In genomic region chr8:108692669-108693665, GRCm38 (mm10) we compare ENCODE assay signal across 9 mouse cellular contexts.
DNase-seq lines count a peak whose midpoint lies in the region; ATAC-seq and TF ChIP-seq lines count a peak whose summit lies in the region.
"Had no signal": no experiment of that assay in that cellular context is flagged by ENCODE, and none has a peak within 500 bp of the region (broad histone marks: within the 10 kb centered on the region; RNA-seq: fewer than 3 reads in every experiment).

No protein-coding gene starts in this region.

- H3K4me3 ChIP-seq in forebrain, embryonic 10.5 days, result peak overlapping the region; percentile 47
- no peak overlapping the region for H3K4me3 ChIP-seq in forebrain, postnatal 0 days (ENCODE audit: low read depth, low read length)
- no peak overlapping the region for H3K4me3 ChIP-seq in lung, embryonic 16.5 days (ENCODE audit: low read length)
- H3K4me3 ChIP-seq in limb, embryonic 11.5 days (ENCODE audit: low read depth, low read length), result no peak overlapping the region
- H3K4me3 ChIP-seq in neural tube, embryonic 13.5 days, result no peak overlapping the region

- ATAC-seq in forebrain, postnatal 0 days, result no peak
- ATAC-seq in lung, embryonic 16.5 days (ENCODE audit: low read depth), result no peak
- no peak for ATAC-seq in limb, embryonic 11.5 days (ENCODE audit: insufficient number of reproducible peaks, low FRiP score, low TSS enrichment, low read depth)
- ATAC-seq in neural tube, embryonic 13.5 days (ENCODE audit: low read depth), result no peak

- no peaks in the 10 kb centered on the region for H3K36me3 ChIP-seq in forebrain, embryonic 10.5 days (replicated peaks)
- H3K36me3 ChIP-seq in forebrain, postnatal 0 days (ENCODE audit: insufficient read depth), result no peaks in the 10 kb centered on the region
- no peaks in the 10 kb centered on the region for H3K36me3 ChIP-seq in lung, embryonic 16.5 days (ENCODE audit: control insufficient read depth, insufficient read depth, low read length)
- no peaks in the 10 kb centered on the region for H3K36me3 ChIP-seq in limb, embryonic 11.5 days (ENCODE audit: control insufficient read depth, insufficient read depth, low read length)
- no peaks in the 10 kb centered on the region for H3K36me3 ChIP-seq in neural tube, embryonic 13.5 days

- H3K9me3 ChIP-seq in forebrain, embryonic 10.5 days, result no peaks in the 10 kb centered on the region
- H3K9me3 ChIP-seq in forebrain, postnatal 0 days (ENCODE audit: low read length), result no peaks in the 10 kb centered on the region
- no peaks in the 10 kb centered on the region for H3K9me3 ChIP-seq in lung, embryonic 16.5 days (ENCODE audit: control insufficient read depth, low read length)
- no peaks in the 10 kb centered on the region for H3K9me3 ChIP-seq in limb, embryonic 11.5 days (ENCODE audit: control insufficient read depth, low read length)
- no peaks in the 10 kb centered on the region for H3K9me3 ChIP-seq in neural tube, embryonic 13.5 days

- no peak for TF ChIP-seq CTCF in forebrain, postnatal 0 days (IDR thresholded peaks at IDR 0.05; ENCODE audit: low read depth)

- peak overlapping the region; percentile 78 for H3K27ac ChIP-seq in forebrain, embryonic 10.5 days
- no peak overlapping the region for H3K27ac ChIP-seq in forebrain, postnatal 0 days (ENCODE audit: low read depth, low read length)
- H3K27ac ChIP-seq in lung, embryonic 16.5 days (ENCODE audit: low read length), result peak overlapping the region; percentile 25; the same call in 1 of the 2 replicates
- H3K27ac ChIP-seq in limb, embryonic 11.5 days (replicated peaks; ENCODE audit: low read depth, low read length), result no peak overlapping the region
- H3K27ac ChIP-seq in neural tube, embryonic 13.5 days (replicated peaks), result peak overlapping the region; percentile 85

- H3K27me3 ChIP-seq in forebrain, embryonic 10.5 days (ENCODE audit: poor library complexity, severe bottlenecking), result peaks cover 86% of the 10 kb centered on the region
- peaks cover 37% of the 10 kb centered on the region for H3K27me3 ChIP-seq in forebrain, postnatal 0 days (ENCODE audit: insufficient read depth, low read length)
- peaks cover 30% of the 10 kb centered on the region for H3K27me3 ChIP-seq in lung, embryonic 16.5 days (ENCODE audit: control insufficient read depth, insufficient read depth, low read depth, low read length)
- peaks cover 22% of the 10 kb centered on the region for H3K27me3 ChIP-seq in limb, embryonic 11.5 days (ENCODE audit: control insufficient read depth, insufficient read depth, low read length)
- H3K27me3 ChIP-seq in neural tube, embryonic 13.5 days, result peaks cover 64% of the 10 kb centered on the region

- DNase-seq in forebrain, embryonic 10.5 days (ENCODE audit: extremely low spot score, low spot score), result no peak
- no peak for DNase-seq in forebrain, postnatal 0 days
- no peak for DNase-seq in lung, postnatal 4 days
- no peak for DNase-seq in limb, embryonic 11.5 days (ENCODE audit: low spot score)
- no peak for DNase-seq in cerebellum, postnatal 4 days (ENCODE audit: low spot score in 2 of 2)
- DNase-seq in urinary bladder, postnatal 14 days (ENCODE audit: low spot score), result no peak
- DNase-seq: B cell, adult 2 months had no signal

- no peak overlapping the region for H3K4me2 ChIP-seq in forebrain, postnatal 0 days (ENCODE audit: low read depth)
- peak overlapping the region; percentile 55; the same call in 1 of the 2 replicates for H3K4me2 ChIP-seq in lung, embryonic 16.5 days (ENCODE audit: low read depth, low read length)
- H3K4me2 ChIP-seq in limb, embryonic 11.5 days (ENCODE audit: low read depth, severe bottlenecking), result peak overlapping the region; percentile 56
- H3K4me2 ChIP-seq in neural tube, embryonic 13.5 days, result peak overlapping the region; percentile 53

- peaks cover 60% of the 10 kb centered on the region for H3K4me1 ChIP-seq in forebrain, embryonic 10.5 days
- H3K4me1 ChIP-seq in forebrain, postnatal 0 days (ENCODE audit: insufficient read depth), result peaks cover 13% of the 10 kb centered on the region; the same call in 1 of the 2 replicates
- H3K4me1 ChIP-seq in lung, embryonic 16.5 days (replicated peaks; ENCODE audit: control insufficient read depth, insufficient read depth, low read length), result peaks cover 38% of the 10 kb centered on the region
- H3K4me1 ChIP-seq in limb, embryonic 11.5 days (ENCODE audit: control insufficient read depth, insufficient read depth, low read length), result peaks cover 36% of the 10 kb centered on the region
- peaks cover 61% of the 10 kb centered on the region for H3K4me1 ChIP-seq in neural tube, embryonic 13.5 days (replicated peaks)

- H3K9ac ChIP-seq in forebrain, postnatal 0 days, result no peak overlapping the region
- H3K9ac ChIP-seq in lung, embryonic 16.5 days (ENCODE audit: low read length), result no peak overlapping the region
- no peak overlapping the region for H3K9ac ChIP-seq in limb, embryonic 11.5 days (ENCODE audit: low read length)
- peak overlapping the region; percentile 69 for H3K9ac ChIP-seq in neural tube, embryonic 13.5 days

- 57% methylated on average over 6 of the region's 6 CpGs for WGBS in forebrain, embryonic 10.5 days
- 66% methylated on average over 6 of the region's 6 CpGs for WGBS in forebrain, postnatal 0 days
- 64% methylated on average over 6 of the region's 6 CpGs for WGBS in lung, embryonic 16.5 days
- WGBS in limb, embryonic 11.5 days, result 56% methylated on average over 6 of the region's 6 CpGs
- WGBS in neural tube, embryonic 13.5 days, result 65% methylated on average over 6 of the region's 6 CpGs

Comparison
In these comparisons a context has a peak if more than half of its experiments do, and no peak if none do; other contexts are left out.
1. H3K27ac ChIP-seq: peak in forebrain, embryonic 10.5 days (single experiment), lung, embryonic 16.5 days (single experiment) and neural tube, embryonic 13.5 days (single experiment); none in forebrain, postnatal 0 days (single experiment) and limb, embryonic 11.5 days (single experiment).